Comparison of ENCODE assay signal across 29 mouse cellular contexts in the genomic region with DNA sequence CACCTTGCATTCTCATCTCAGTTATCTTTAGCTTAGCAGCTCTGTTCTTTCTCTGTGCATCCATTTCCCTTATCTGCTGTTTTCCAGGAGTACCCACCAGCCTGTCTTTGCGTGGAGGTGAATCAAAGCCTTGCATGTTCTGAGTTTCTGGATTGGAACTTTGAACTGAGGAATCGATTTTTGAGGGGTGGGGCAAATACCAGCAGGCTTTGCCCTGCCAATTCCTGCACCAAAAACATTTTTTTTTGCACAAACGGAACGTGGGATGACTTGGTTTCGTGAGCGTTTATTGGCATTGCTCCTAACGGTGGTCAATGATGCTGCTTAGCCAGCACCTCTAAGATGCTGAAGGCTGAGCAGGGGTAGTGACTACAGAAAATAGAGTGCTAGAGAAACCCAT.
"Had no signal": no experiment of that assay in that cellular context is flagged by ENCODE, and none has a peak within 500 bp of the region (broad histone marks: within the 10 kb centered on the region; RNA-seq: fewer than 3 reads in every experiment).

No protein-coding gene starts in this region.

- H3K27me3 ChIP-seq: limb, embryonic 13.5 days; limb, embryonic 15.5 days; liver, embryonic 13.5 days; liver, embryonic 15.5 days; lung, embryonic 15.5 days; midbrain, embryonic 12.5 days; midbrain, embryonic 13.5 days; midbrain, embryonic 15.5 days; neural tube, embryonic 12.5 days; neural tube, embryonic 13.5 days had no signal

- H3K9me3 ChIP-seq: limb, embryonic 10.5 days; limb, embryonic 12.5 days; limb, embryonic 13.5 days; limb, embryonic 15.5 days; liver, embryonic 13.5 days; liver, embryonic 15.5 days; lung, embryonic 15.5 days; midbrain, embryonic 10.5 days; midbrain, embryonic 12.5 days; midbrain, embryonic 13.5 days; midbrain, embryonic 15.5 days; neural tube, embryonic 12.5 days; neural tube, embryonic 13.5 days had no signal

- H3K4me3 ChIP-seq: left cerebral cortex, adult 2 months; limb, embryonic 10.5 days; limb, embryonic 12.5 days; limb, embryonic 13.5 days; limb, embryonic 15.5 days; liver, embryonic 13.5 days; liver, embryonic 15.5 days; lung, embryonic 15.5 days; midbrain, embryonic 10.5 days; midbrain, embryonic 12.5 days; midbrain, embryonic 13.5 days; midbrain, embryonic 15.5 days; myocyte; neural tube, embryonic 12.5 days; neural tube, embryonic 13.5 days had no signal

- H3K4me2 ChIP-seq: limb, embryonic 12.5 days; limb, embryonic 13.5 days; limb, embryonic 15.5 days; liver, embryonic 13.5 days; lung, embryonic 14.5 days; lung, embryonic 15.5 days; midbrain, embryonic 11.5 days; midbrain, embryonic 12.5 days; midbrain, embryonic 13.5 days; midbrain, embryonic 15.5 days; neural tube, embryonic 12.5 days; neural tube, embryonic 13.5 days had no signal

- H3K36me3 ChIP-seq: limb, embryonic 10.5 days; limb, embryonic 12.5 days; limb, embryonic 13.5 days; limb, embryonic 15.5 days; liver, embryonic 13.5 days; liver, embryonic 15.5 days; lung, embryonic 15.5 days; midbrain, embryonic 10.5 days; midbrain, embryonic 12.5 days; midbrain, embryonic 13.5 days; midbrain, embryonic 15.5 days; neural tube, embryonic 12.5 days; neural tube, embryonic 13.5 days had no signal

- ATAC-seq: lung, postnatal 0 days; midbrain, embryonic 13.5 days; midbrain, embryonic 15.5 days; midbrain, embryonic 16.5 days had no signal

- H3K9ac ChIP-seq: limb, embryonic 12.5 days; limb, embryonic 13.5 days; limb, embryonic 15.5 days; liver, embryonic 13.5 days; liver, embryonic 15.5 days; lung, embryonic 14.5 days; lung, embryonic 15.5 days; midbrain, embryonic 12.5 days; midbrain, embryonic 13.5 days; midbrain, embryonic 15.5 days; neural tube, embryonic 12.5 days; neural tube, embryonic 13.5 days had no signal

- DNase-seq: left cerebral cortex, postnatal 4 days; liver, embryonic 13.5 days; lung, adult 18-20 months; lung, adult 2 months; lung, embryonic 14.5 days; lung, postnatal 10 days; lung, postnatal 14 days; lung, postnatal 36 days; lung, postnatal 4 days; midbrain, embryonic 14.5 days had no signal

- H3K27ac ChIP-seq: left cerebral cortex, adult 2 months; limb, embryonic 10.5 days; limb, embryonic 12.5 days; limb, embryonic 13.5 days; limb, embryonic 15.5 days; liver, embryonic 13.5 days; liver, embryonic 15.5 days; lung, embryonic 15.5 days; macrophage; midbrain, embryonic 10.5 days; midbrain, embryonic 12.5 days; midbrain, embryonic 13.5 days; midbrain, embryonic 15.5 days; neural tube, embryonic 12.5 days; neural tube, embryonic 13.5 days had no signal

- H3K4me1 ChIP-seq: liver, embryonic 15.5 days; megakaryocyte, embryonic 14.5 days had no signal
